Mouse (Mus musculus): ENCODE measurements around the gene Wnt10a. TPM values are rescaled to one million over a fixed set of nuclear protein-coding genes. Genes with fewer than 3 reads are reported as not detected.
A peak's percentile ranks its signal among the peaks of the same experiment; 100 is the strongest.

The Wnt10a gene
- polyA plus RNA-seq (2015; fragmentation: Nextera tagmentation; extraction: Ambion mirVana), result not detected in 2 replicates

- ATAC-seq (ENCODE audit: insufficient read depth), result no peak
- Histone ChIP-seq H3K4me3 (replicated peaks) (no peak within 1 kb of the TSS), H3K27me3 (peaks cover 100% of the 10 kb centered on the region), H3K4me2 (no peak within 1 kb of the TSS), H3K27ac (replicated peaks) (no peak within 1 kb of the TSS), H3K36me3 (replicated peaks) (no peaks in the 10 kb centered on the region), H3K9ac (no peak within 1 kb of the TSS), H3K9me3 (replicated peaks) (no peaks in the 10 kb centered on the region), H3K4me1 (replicated peaks) (no peaks in the 10 kb centered on the region)
- WGBS (ENCODE audit: insufficient replicate concordance), result 3% methylated on average over 11 of the region's 11 CpGs
These were observed at the start of gene Wnt10a for GRCm38 (mm10) chr1:74791249-74791648. TSS of gene Wnt10a (plus strand) at chr1:74791516.

GRCm38 (mm10) chr1:74747335-74747734 is 44.0 kb upstream of the Wnt10a start:
- H3K27ac ChIP-seq (replicated peaks), result no peak overlapping the region
- H3K4me3 ChIP-seq (replicated peaks), result no peak overlapping the region
- 48% methylated on average over 5 of the region's 5 CpGs for WGBS (ENCODE audit: insufficient replicate concordance)
- no peak overlapping the region for H3K9ac ChIP-seq
- no peak for ATAC-seq (ENCODE audit: insufficient read depth)
- peaks cover 4% of the 10 kb centered on the region; the same call in 1 of the 2 replicates for H3K4me1 ChIP-seq (replicated peaks)
- H3K27me3 ChIP-seq, result peaks cover 18% of the 10 kb centered on the region
- H3K36me3 ChIP-seq (replicated peaks), result no peaks in the 10 kb centered on the region
- no peak overlapping the region for H3K4me2 ChIP-seq
- no peaks in the 10 kb centered on the region for H3K9me3 ChIP-seq (replicated peaks)

- no peak for ATAC-seq (ENCODE audit: insufficient read depth)
- Histone ChIP-seq H3K9me3 (replicated peaks) (no peaks in the 10 kb centered on the region), H3K36me3 (replicated peaks) (no peaks in the 10 kb centered on the region), H3K27ac (replicated peaks) (no peak within 1 kb of the TSS), H3K27me3 (peaks cover 18% of the 10 kb centered on the region), H3K4me2 (peak within 1 kb of the TSS; percentile 59), H3K9ac (no peak within 1 kb of the TSS), H3K4me1 (replicated peaks) (peaks cover 4% of the 10 kb centered on the region; the same call in 1 of the 2 replicates), H3K4me3 (replicated peaks) (no peak within 1 kb of the TSS)
- 9% methylated on average over 30 of the region's 30 CpGs for WGBS (ENCODE audit: insufficient replicate concordance)
These were observed 42.6 kb upstream of the Wnt10a start, which contains the start of gene Prkag3 for GRCm38 (mm10) chr1:74748643-74749271. TSS of gene Prkag3 (minus strand) at chr1:74749221.

GRCm38 (mm10) chr1:74749301-74749700 is 42.0 kb upstream of the Wnt10a start:
- Histone ChIP-seq H3K27ac (replicated peaks) (no peak overlapping the region), H3K4me2 (no peak overlapping the region), H3K27me3 (peaks cover 18% of the 10 kb centered on the region), H3K4me3 (replicated peaks) (no peak overlapping the region), H3K36me3 (replicated peaks) (no peaks in the 10 kb centered on the region), H3K9me3 (replicated peaks) (no peaks in the 10 kb centered on the region), H3K9ac (no peak overlapping the region), H3K4me1 (replicated peaks) (peaks cover 4% of the 10 kb centered on the region; the same call in 1 of the 2 replicates)
- no peak for ATAC-seq (ENCODE audit: insufficient read depth)
- WGBS (ENCODE audit: insufficient replicate concordance), result 52% methylated on average over 7 of the region's 7 CpGs

- H3K9ac ChIP-seq, result no peak overlapping the region
- H3K36me3 ChIP-seq (replicated peaks), result no peaks in the 10 kb centered on the region
- WGBS (ENCODE audit: insufficient replicate concordance), result 55% methylated on average over 4 of the region's 4 CpGs
- peaks cover 4% of the 10 kb centered on the region; the same call in 1 of the 2 replicates for H3K4me1 ChIP-seq (replicated peaks)
- H3K4me3 ChIP-seq (replicated peaks), result no peak overlapping the region
- H3K4me2 ChIP-seq, result no peak overlapping the region
- no peaks in the 10 kb centered on the region for H3K9me3 ChIP-seq (replicated peaks)
- no peak overlapping the region for H3K27ac ChIP-seq (replicated peaks)
- ATAC-seq (ENCODE audit: insufficient read depth), result no peak
- H3K27me3 ChIP-seq, result peaks cover 18% of the 10 kb centered on the region
These were observed 40.6 kb upstream of the Wnt10a start for GRCm38 (mm10) chr1:74750683-74751082.

- Histone ChIP-seq H3K36me3 (replicated peaks) (no peaks in the 10 kb centered on the region), H3K9ac (no peak overlapping the region), H3K9me3 (replicated peaks) (no peaks in the 10 kb centered on the region), H3K4me2 (no peak overlapping the region), H3K4me1 (replicated peaks) (peaks cover 4% of the 10 kb centered on the region; the same call in 1 of the 2 replicates), H3K4me3 (replicated peaks) (no peak overlapping the region), H3K27me3 (peaks cover 18% of the 10 kb centered on the region), H3K27ac (replicated peaks) (no peak overlapping the region)
- ATAC-seq (ENCODE audit: insufficient read depth), result no peak
- 64% methylated on average over 8 of the region's 8 CpGs for WGBS (ENCODE audit: insufficient replicate concordance)
These were observed 39.2 kb upstream of the Wnt10a start for GRCm38 (mm10) chr1:74752150-74752549.

- Histone ChIP-seq H3K4me1 (replicated peaks) (peaks cover 4% of the 10 kb centered on the region; the same call in 1 of the 2 replicates), H3K27me3 (peaks cover 18% of the 10 kb centered on the region), H3K4me3 (replicated peaks) (no peak overlapping the region), H3K27ac (replicated peaks) (no peak overlapping the region), H3K4me2 (no peak overlapping the region), H3K9me3 (replicated peaks) (no peaks in the 10 kb centered on the region), H3K9ac (no peak overlapping the region), H3K36me3 (replicated peaks) (no peaks in the 10 kb centered on the region)
- WGBS (ENCODE audit: insufficient replicate concordance), result 69% methylated on average over 3 of the region's 3 CpGs
- no peak for ATAC-seq (ENCODE audit: insufficient read depth)
These were observed 38.5 kb upstream of the Wnt10a start for GRCm38 (mm10) chr1:74752833-74753232.

- 58% methylated on average over 8 of the region's 8 CpGs for WGBS (ENCODE audit: insufficient replicate concordance)
- no peak overlapping the region for H3K4me2 ChIP-seq
- no peaks in the 10 kb centered on the region for H3K36me3 ChIP-seq (replicated peaks)
- H3K4me1 ChIP-seq (replicated peaks), result peaks cover 4% of the 10 kb centered on the region; the same call in 1 of the 2 replicates
- H3K9me3 ChIP-seq (replicated peaks), result no peaks in the 10 kb centered on the region
- H3K4me3 ChIP-seq (replicated peaks), result no peak overlapping the region
- H3K9ac ChIP-seq, result no peak overlapping the region
- ATAC-seq (ENCODE audit: insufficient read depth), result no peak
- no peak overlapping the region for H3K27ac ChIP-seq (replicated peaks)
- peaks cover 13% of the 10 kb centered on the region for H3K27me3 ChIP-seq
These were observed 37.9 kb upstream of the Wnt10a start for GRCm38 (mm10) chr1:74753266-74753974.

GRCm38 (mm10) chr1:74754175-74754785 is 37.0 kb upstream of the Wnt10a start:
- ATAC-seq (ENCODE audit: insufficient read depth), result no peak
- WGBS (ENCODE audit: insufficient replicate concordance), result 54% methylated on average over 5 of the region's 5 CpGs
- Histone ChIP-seq H3K9ac (no peak overlapping the region), H3K27me3 (peaks cover 4% of the 10 kb centered on the region), H3K36me3 (replicated peaks) (no peaks in the 10 kb centered on the region), H3K4me3 (replicated peaks) (no peak overlapping the region), H3K9me3 (replicated peaks) (no peaks in the 10 kb centered on the region), H3K27ac (replicated peaks) (no peak overlapping the region), H3K4me1 (replicated peaks) (no peaks in the 10 kb centered on the region), H3K4me2 (no peak overlapping the region)

- ATAC-seq (ENCODE audit: insufficient read depth), result no peak
- no peaks in the 10 kb centered on the region for H3K36me3 ChIP-seq (replicated peaks)
- H3K27ac ChIP-seq (replicated peaks), result no peak overlapping the region
- H3K9me3 ChIP-seq (replicated peaks), result no peaks in the 10 kb centered on the region
- H3K4me1 ChIP-seq (replicated peaks), result no peaks in the 10 kb centered on the region
- H3K4me3 ChIP-seq (replicated peaks), result no peak overlapping the region
- no peak overlapping the region for H3K4me2 ChIP-seq
- H3K27me3 ChIP-seq, result peaks cover 16% of the 10 kb centered on the region
- 18% methylated on average over 4 of the region's 4 CpGs for WGBS (ENCODE audit: insufficient replicate concordance)
- H3K9ac ChIP-seq, result no peak overlapping the region
These were observed 31.5 kb upstream of the Wnt10a start for GRCm38 (mm10) chr1:74759773-74760172.

- H3K4me1 ChIP-seq (replicated peaks), result no peaks in the 10 kb centered on the region
- H3K4me3 ChIP-seq (replicated peaks), result no peak overlapping the region
- no peaks in the 10 kb centered on the region for H3K36me3 ChIP-seq (replicated peaks)
- H3K27ac ChIP-seq (replicated peaks), result no peak overlapping the region
- no peaks in the 10 kb centered on the region for H3K9me3 ChIP-seq (replicated peaks)
- H3K27me3 ChIP-seq, result peaks cover 38% of the 10 kb centered on the region
- WGBS (ENCODE audit: insufficient replicate concordance), result 3% methylated on average over 6 of the region's 6 CpGs
- no peak overlapping the region for H3K4me2 ChIP-seq
- no peak overlapping the region for H3K9ac ChIP-seq
- ATAC-seq (ENCODE audit: insufficient read depth), result no peak
These were observed 28.2 kb upstream of the Wnt10a start for GRCm38 (mm10) chr1:74763081-74763480.
